Mouse (Mus musculus) lung, postnatal 0 days (tissue): Measurements from ENCODE around the gene Scn9a.

Source experiments
- CTCF ChIP-seq: IDR thresholded peaks from 2 replicates; pipeline ENCODE4 v1.5.1; 2016; ENCODE audit warnings: antibody characterized with exemption, mild to moderate bottlenecking
- EP300 ChIP-seq: IDR thresholded peaks from 2 replicates; pipeline ENCODE4 v1.6.1; 2016; ENCODE audit warnings: antibody characterized with exemption, mild to moderate bottlenecking, control low read depth

DNA sequence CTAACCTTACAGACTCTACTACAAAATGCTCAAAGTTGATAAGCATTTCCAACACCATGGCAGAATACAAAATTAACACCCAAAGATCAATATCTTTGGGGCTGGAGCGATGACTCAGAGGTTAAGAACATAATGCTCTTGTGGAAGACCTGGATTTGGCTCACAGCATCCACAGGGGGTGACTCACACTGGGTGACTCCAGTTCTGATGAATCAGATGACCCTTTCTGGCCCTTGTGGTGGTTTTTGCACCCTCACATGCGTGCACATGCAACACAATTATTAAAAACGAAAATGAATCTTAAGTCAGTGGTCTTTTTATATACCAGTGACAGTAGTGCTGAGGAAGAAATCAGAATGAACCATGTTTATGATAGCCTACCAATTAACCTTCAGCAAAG is 126.7 kb downstream of the Scn9a start:
- no peak for TF ChIP-seq CTCF
- no peak for TF ChIP-seq EP300
